Mouse (Mus musculus) embryo, embryonic 10.5 days (tissue): Measurements from ENCODE around the gene Ttc14.
A peak's percentile ranks its signal among the peaks of the same experiment; 100 is the strongest.

Source experiments
- DNase-seq: peaks from one replicate; pipeline ENCODE4 v3.0.0-alpha.2; 2015; ENCODE audit warnings: low spot score

The Ttc14 gene

DNA sequence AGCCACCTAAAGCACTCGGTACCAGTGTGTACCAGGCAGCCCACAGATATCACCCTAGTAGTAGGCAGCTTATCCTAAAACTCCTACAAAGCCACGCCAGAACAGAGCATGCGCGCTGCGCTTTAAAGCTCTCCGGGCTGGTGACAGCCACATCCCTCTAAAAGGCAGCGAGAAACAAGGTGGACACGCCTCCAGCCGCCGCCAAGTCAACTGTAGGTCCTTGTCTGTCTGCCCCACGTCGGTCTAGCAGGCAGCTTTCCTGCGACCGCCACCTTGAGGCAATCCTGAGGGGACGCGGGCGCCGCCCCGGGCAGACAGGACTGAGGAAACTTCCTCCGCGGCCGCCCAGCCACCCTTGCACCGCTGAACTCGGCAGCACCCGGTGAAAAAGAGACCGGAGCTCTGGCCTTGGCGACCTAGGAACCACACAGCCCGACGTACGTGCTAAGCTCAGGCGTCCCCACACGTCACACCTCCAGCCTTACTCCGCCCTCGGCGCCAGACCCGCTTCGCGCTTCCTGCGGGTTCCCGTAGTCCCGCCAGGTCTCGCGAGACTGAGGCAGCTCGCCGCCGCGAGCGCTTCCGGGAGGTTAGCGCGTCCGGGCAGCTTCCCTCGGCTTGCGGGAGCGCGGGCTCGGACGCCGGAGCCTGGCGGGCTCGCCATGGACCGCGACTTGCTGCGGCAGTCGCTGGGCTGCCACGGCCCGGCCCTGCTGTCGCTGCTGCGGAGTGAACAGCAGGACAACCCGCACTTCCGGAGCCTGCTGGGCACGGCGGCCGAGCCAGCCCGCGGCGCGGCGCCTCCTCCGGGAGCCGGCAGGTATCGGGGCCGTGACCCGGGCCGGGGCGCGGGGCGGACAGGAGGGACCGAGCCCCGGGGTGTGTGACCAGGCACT is at the start of gene Ttc14:
TSS of gene Ttc14 (plus strand) at position 216 of the 896 bp plus-strand sequence.
- DNase-seq: peak; percentile 97

DNA sequence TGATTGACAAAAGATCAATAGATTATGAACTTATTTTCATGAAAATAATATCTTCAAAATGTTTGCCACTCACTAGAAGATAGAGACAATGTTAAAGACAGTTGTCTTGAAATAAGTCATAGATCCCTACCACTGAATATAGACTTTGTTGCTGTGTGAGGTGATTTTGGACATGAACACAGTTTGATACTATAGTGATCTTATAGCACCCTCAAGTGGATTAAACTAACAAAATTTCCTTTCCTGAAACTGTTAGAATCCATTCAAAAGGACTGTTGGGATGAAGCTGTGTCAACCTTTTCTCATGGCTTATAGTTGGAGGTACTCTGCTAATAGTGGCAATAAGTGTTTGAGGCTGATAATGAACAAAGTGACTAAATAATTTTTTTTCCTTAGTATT is 8.7 kb upstream of the Ttc14 start:
- DNase-seq: peak; percentile 32

DNA sequence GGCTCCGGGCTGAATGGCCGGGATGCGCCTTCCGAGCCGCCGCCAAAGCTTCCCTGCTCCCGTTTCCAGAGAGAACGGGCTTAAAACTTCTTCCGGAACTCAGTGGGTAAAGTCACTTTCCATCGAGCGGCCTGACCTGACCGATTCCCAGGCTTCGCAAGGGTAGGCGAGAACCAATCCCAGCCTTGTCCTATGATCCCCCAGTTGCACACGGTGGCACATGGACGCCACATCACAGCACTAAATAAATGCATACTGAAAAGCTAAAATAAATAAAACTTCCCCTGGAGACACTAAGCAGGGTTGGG is 835 bp downstream of the Ttc14 start:
- no peak for DNase-seq

DNA sequence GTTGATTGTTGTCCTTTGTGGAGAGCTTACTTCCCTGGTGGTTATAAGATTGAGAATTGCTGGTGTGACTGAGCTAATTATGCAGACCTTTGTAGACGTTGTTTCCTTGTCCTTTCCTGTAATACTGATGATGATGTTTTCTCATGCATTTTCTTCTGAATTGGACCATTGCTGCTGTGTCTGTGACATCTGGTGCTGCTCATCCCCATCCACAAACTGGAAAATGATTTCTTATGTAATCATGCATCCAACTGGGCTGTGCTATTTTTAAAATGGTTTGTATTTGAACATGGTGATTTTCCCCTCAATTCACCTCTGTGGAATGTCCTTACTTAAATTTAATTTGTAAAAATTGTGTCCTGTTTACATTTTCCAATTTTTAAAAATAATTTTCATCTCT is 7.5 kb downstream of the Ttc14 start:
- no peak for DNase-seq

DNA sequence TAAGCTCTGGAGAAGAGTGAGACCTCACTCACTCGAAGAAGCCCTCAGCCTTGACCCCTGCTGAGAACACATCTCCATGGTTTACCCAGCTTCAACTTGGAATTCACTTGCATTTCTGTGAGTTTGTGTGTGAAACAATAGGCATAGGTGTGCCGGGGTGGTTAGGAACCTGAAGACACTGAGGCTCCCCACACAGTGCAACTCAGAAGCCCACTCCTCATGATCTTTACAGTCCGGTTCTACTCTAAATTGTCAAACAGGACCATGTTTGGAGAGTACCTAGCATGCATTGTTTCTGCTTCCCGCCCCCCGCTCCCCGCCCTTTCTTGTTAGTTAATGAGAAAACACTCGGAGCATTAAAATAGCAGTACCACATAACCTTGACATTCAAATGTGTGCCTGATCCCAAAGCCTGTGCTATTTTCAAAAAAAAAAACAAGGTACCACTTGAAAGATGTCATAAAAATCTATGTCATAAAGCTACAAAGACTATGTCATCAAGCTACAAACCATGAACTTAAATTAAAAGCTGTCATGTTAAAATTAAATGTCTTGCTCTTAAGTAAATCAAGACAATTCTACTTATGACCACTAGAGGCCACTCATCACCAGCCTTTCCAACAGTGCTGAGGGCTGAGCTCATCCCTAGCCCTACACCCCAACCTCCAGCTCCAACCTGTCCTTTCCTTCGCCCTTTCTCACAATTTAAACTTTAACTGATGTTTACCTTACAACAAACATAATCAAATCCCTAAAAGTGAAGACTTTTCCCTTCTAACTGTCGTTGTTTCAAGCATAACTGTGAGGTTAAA is 24.7 kb downstream of the Ttc14 start:
- DNase-seq: peak; percentile 68

DNA sequence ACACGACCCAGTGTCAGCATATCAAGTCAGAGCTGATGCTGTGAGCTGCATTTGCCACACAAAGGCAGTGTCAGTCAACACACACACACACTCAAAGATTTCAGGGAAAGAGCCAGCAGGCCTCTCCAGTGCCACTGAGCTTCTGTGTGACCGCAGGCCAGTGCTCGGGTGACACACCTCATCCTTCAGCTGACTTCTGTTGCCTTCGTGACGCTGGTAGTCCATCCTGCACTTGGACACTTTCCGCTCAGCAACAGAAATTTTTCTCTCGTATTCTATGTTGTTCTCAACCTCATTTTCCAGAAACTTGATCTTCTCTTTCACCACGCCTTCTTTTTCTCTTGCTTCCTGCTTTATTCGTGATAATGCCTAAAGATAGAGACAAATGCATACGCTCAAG is 32.7 kb downstream of the Ttc14 start:
- DNase-seq: no peak

DNA sequence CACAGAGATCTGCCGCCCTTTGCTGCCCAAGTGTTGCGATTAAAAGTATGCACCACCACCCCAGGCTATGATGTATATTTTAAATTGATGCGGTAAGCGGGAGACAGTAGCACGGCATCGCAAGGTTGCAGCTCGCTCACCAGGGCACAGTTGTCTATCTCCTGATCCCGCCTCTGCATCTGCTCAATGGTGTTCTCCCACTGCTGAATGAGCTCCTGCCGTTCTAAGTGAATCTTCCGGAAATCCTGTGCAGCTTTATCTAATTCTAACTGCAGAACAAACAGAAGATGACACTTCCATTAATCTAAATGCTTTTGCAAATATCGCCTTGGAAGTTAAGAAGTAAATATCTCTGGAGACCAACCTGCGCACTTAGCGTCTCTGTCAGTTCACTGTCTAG is 36.9 kb downstream of the Ttc14 start:
- no peak for DNase-seq

DNA sequence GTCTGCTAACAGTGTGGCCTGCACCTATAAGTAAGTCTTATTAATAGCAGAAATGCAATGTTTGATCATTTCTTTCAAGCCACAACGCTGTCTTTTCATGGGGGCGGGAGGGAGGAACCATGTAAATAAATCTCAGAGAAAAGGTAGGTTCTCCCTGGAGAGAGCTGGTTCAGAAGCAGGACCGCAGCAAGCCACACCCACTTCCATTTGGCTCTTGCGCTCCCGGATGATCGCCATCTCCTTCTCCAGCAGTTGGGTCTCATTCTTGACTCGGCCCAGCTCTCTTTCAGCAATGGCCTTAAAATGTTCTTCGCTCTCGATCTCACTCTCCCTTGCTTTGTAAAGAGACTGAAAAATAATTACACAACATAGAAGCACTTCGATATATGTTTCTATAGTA is 39.2 kb downstream of the Ttc14 start:
- DNase-seq: no peak

DNA sequence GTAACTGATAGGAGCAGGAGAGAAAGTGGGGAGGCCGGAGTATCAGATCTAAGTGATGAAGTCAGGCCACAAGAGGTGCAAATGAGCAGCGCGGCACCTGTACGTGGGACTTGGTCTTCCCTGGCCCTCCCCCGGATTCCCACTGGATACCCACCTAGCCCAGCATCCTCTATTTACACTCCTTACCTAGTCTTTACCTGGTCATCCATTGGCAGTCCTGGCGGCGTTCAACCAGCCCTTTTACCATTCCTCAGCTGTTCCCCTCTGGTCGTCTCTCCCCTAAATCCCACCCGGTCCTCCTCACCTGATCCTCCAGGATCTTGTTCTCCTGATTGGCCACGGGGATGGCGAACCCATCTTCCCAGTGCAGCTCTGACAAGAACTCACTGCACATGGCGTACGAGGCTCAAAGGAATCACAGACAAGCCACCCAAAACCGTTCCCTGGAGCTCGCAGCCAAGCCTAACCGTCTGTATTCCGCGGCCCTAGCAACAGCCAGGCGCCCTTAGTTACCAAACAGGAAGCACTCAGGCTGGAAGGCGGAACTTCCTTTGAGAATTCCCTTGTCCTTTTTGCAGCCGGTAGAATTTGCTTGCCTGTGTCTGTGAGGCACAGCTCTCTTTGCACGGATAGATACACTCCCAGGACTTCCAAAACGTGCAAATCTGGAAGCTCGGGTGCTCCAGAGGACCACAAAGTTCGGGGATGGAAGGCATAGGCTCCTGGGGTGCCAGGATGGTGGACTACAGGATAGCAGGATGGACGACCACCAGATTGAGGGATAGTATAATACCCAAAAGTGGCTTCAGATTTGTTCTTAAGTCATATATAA is 44.4 kb downstream of the Ttc14 start, which contains the start of gene Ccdc39:
TSS of gene Ccdc39 (minus strand) at position 510 of the 832 bp plus-strand sequence.
- DNase-seq: peak; percentile 91

DNA sequence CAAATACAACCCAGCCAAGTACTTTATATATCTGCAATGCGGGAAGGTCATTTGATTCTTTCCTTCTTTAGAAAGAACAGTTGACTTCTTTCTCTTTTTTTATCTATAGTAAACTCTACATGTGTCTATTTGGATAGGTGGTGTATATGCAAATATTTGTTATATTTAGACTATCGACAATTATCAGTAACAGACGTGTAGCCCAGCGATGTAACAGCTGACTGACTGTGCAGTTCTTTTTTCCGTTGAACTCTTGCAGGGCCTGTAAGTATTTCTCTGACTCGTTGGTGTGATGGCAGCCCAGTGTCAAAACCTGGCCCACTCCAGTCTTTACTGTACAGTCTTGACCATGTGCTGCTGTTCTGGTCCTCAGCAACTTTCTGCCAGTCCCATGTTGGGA is 47.0 kb downstream of the Ttc14 start:
- DNase-seq: no peak

DNA sequence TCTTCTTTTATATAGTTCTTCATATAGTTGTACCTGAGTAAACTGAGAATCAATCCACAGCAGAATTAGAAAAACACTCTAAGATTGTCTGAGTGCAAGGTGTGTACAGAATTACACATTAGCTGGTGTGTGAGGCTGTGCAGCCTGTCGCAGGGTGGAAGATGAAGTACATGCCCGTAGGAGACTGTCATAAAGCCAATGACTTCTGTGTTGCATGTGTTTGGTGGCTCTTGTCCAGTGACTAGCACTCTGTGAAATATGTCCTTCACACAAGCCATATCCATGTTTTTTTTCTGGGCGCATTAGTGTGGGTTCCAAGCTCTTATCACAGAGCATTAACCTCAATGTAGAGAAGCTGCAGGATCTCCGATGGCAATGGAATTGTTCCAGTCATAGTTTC is 51.2 kb downstream of the Ttc14 start:
- no peak for DNase-seq

DNA sequence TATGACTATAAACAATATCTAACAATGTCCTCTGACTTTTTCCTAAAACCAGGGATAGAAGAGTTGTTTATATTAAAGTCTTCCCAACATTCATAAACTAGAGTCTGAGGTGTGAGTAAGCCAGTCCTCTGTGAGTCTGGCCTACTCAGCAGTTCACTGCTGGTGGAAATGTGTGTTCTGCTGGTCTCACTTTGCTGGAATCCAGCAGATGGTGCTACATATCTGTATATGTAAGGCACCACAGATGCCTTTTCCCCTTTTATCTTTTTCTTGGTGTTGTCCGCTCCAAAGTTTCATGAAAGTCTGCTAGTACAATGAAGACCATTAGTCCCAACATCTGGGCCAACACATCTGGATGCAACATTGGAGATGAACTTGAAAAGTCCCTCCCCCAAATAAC is 53.4 kb downstream of the Ttc14 start:
- peak; percentile 3 for DNase-seq

DNA sequence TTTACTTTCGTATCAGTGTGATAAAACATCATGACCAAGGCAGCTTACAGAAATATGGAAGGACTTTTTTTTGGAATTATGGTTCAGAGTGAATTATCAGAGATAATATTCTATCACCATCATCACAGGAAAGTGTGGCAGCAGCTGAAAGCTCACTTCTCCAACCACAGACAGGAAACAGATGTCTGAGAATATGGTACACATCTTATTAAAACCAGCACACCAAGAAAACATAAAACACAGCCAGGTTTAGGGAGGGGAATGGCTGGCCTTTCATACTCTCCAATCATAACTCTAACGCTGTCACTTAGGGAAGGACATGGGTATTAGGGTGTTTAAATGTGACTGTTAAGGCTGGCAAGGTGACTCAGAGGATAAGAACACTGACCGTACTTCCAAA is 59.3 kb downstream of the Ttc14 start:
- DNase-seq: no peak

DNA sequence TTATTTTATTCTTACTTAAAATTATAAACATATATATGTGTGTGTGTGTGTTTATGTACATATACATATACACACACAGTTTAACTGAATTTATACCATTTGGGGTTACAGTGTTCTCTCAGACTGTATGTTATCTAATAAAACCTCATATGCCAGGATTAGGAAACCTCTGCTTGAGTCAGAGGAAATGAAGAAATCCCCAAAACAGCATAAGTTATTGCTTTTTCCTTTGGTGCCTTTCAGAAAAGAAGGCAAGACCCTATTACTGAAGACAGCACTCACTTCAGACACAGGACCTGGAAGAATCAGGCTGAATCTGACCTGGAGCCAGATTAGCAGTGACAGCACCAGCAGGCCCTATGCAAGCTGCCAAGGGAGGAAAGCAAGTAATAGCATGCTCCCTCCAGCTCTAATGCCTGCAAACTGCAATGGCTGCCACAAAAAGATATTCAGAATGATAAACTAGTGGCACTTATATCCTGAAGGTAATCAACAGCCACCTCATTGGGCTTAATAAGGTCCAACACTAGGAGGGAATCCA is 64.4 kb downstream of the Ttc14 start:
- DNase-seq: no peak
